Mouse (Mus musculus): ENCODE data around the gene Duox1.
"Not testable (repeated sequence)": the region's sequence is repeated elsewhere in the genome, so short reads cannot be mapped to it uniquely, and the experiment has no call there.

Gene Duox1

DNA sequence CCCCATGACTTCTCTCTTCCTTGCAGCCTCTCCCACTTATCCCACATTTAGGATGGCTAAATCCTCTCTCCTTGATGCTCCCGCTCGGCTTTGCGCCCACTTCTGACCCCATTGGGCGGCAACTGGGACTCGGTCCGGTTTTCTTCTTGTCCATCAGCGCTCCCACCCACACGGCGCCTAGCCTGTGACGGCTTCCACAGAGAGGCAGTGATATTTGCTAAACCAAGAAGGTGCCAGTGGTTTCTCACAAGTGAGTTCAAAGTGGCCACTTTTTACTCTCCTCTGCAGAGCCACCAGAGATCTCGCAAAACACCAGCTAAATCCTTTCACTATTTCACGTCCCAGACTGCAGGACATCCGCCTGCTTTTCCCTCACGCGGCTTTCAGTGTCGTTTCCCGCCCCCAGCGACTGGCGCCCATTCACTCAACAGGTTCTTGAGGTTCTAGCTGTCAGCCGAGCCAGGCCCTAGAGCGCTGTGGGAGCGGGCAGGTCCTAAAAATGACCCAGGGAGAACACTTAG lies 60.6 kb downstream of the Duox1 start:
- DNase-seq: peak; percentile 61

DNA sequence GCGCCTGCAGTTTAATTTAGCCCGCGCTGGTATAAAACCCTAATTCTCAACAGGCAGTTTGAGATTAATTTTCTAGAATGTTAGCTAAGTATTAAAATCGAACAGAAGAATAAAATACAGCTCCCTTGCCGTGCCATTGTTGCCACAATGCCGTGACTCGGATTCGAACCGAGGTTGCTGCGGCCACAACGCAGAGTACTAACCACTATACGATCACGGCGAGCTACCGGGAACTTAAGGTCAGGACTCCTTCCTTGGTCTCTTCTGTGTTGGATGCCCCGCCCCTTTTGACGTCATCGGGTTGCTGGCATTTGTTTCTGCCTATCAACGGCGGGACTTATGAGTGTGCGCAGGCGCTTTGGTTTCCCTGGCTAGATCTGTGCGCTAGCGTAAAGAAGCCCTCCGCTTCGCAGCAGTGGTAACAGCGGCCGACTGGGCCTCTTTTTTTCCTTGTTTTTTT lies 61.8 kb downstream of the Duox1 start:
- peak; percentile 98 for DNase-seq

- peak; percentile 76 for DNase-seq
These were observed 62.3 kb downstream of the Duox1 start for GRCm38 (mm10) chr2:122377751-122378246.

DNA sequence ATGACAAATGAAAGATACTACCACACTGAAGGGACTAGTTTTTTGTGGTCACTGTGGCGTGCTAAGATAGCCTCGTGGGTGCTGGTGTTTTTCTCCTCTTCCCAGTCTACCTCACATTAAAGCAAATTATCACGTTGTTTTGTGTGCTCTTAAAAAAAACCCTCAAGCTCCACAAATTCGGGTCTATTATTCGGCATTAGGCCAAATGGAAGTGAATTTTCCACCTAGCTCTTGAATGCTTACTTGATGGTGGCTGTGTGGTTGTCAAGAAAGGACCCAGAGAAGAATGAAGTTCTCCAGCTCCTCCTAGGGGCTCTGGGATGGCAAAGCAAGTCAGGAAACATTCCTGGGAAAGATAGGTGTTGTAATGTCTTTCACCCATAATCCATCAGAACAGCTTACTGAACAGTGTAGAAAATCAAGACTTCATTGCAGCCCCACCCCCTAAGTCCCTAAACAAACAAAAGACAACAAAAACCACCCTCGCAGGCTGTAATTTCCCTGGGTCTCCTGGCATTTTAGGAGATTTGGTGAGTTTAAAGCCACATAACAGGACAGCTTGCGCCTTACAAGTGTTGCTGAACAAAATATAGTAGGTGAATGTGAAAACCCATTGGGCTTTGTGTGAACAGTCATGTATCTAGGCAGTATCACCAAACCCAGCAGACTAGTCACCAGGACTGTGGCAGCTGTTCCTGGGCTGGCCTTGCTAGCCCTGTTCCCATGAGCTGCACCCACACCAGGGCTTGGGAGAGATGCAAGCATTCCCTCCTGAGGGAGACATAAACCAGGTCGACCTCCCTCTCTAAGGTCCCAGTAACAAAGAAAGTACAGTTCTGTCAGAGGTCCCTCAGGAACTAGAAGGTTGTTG lies 63.2 kb downstream of the Duox1 start:
- no peak for DNase-seq

- DNase-seq: no peak
These were observed 63.8 kb downstream of the Duox1 start for GRCm38 (mm10) chr2:122379292-122379650.

DNA sequence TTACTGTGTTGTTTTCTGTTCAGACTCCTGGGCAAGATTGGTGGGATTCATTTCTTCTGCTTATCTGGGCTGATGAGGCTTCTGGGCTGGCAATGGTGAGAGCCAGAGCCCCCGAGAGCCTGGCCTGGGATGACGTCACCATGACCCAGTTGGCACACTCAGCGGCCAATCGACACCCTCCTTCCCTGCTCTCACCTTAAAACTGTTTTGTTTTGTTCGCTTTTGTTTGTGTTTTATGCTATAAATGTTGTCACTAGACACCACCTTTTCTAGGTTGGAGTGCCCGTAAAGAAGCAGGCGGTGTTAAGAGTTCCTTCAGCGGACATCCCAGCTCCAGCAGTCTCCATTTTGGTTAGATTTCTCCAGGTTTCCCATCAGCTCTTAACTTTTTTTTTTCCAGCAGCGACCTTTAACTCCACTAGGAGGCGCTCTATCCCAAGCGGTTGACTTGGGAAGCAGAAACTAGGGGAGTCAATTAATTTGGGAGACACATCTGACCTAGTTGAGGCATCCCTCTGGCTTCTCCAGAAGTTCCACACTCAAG lies 65.4 kb downstream of the Duox1 start:
- DNase-seq: peak; percentile 59

GRCm38 (mm10) chr2:122381329-122382103 lies 66.0 kb downstream of the Duox1 start:
- no peak for DNase-seq

- no peak for DNase-seq
These were observed 66.6 kb downstream of the Duox1 start for GRCm38 (mm10) chr2:122382121-122382520.

DNA sequence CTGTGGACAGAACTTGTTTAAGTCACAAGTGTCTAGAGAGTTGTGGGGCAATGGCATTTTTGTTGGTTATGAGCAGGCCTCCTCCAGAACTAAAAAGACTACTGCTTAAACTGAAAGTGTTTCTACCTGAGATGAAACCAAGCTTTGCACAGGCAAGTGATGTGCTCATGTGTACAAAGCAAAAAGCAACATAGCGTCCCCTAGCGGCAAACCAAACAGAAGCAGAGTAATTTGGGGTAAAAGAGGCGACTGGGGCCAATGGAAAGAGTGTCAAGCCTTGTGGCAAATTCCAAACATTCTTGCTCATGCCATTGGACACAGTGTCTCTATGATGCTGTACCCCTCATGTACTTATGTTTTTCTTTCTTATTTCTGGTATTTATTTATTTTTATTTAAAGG lies 69.6 kb downstream of the Duox1 start:
- no peak for DNase-seq

DNA sequence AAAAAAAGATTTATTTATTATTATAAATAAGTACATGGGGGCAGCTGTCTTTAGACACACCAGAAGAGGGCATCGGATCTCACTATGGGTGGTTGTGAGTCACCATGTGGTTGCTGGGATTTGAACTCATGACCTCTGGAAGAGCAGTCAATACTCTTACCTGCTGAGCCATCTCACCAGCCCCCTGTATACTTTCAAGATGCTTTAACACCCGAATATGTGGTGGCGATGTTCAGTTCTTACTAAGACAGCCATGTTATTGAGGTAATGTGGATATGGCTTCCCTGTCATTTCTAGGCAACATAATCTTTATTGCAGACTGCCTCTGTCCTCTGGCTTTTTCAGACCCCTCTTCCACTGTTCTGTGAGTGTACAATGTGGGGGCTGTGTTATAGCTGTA lies 71.7 kb downstream of the Duox1 start:
- DNase-seq: not testable (repeated sequence)

- no peak for DNase-seq
These were observed 80.7 kb downstream of the Duox1 start for GRCm38 (mm10) chr2:122396150-122396549.

Measured in thymus, postnatal 14 days (tissue).